In the genomic region with DNA sequence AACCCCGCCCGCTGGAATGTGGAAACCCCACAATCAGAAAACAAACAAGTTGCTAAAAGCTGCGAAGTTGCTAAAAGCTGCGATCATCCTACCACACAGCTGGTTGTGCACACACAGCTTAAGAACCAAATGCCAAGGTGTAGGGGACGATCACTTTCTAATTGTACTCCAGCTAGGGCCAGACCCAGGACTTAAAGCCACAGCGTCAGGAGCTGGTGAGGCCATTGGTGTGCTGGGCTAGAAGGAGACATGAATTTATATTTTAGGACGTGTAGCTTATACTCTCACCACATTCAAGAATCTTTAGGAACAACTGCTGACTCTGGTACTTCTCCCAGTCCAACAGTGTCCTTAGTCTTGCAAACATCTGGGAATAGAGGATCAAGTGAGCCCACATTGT, we compare ENCODE assay signal across 18 mouse cellular contexts. TPM values are rescaled to one million over a fixed set of nuclear protein-coding genes. Genes with fewer than 3 reads are reported as not detected.
DNase-seq lines count a peak whose midpoint lies in the region; ATAC-seq lines count a peak whose summit lies in the region.
"Had no signal": no experiment of that assay in that cellular context is flagged by ENCODE, and none has a peak within 500 bp of the region (broad histone marks: within the 10 kb centered on the region; RNA-seq: fewer than 3 reads in every experiment).

No protein-coding gene starts in this region.

- peaks cover 10% of the 10 kb centered on the region; the same call in 1 of the 2 replicates for H3K36me3 ChIP-seq in kidney, embryonic 14.5 days (ENCODE audit: control insufficient read depth, insufficient read depth, low read length)
- no peaks in the 10 kb centered on the region for H3K36me3 ChIP-seq in neural tube, embryonic 15.5 days
- H3K36me3 ChIP-seq: forebrain, embryonic 15.5 days had no signal

- no peak overlapping the region for H3K4me3 ChIP-seq in kidney, embryonic 14.5 days (ENCODE audit: low read length)
- no peak overlapping the region for H3K4me3 ChIP-seq in neural tube, embryonic 15.5 days (replicated peaks)
- H3K4me3 ChIP-seq: forebrain, embryonic 15.5 days; gastrocnemius, adult 2 months; heart, adult 2 months had no signal

- H3K9me3 ChIP-seq in kidney, embryonic 14.5 days (ENCODE audit: control insufficient read depth, low read length): no peaks in the 10 kb centered on the region
- H3K9me3 ChIP-seq in neural tube, embryonic 15.5 days (replicated peaks): no peaks in the 10 kb centered on the region
- H3K9me3 ChIP-seq: forebrain, embryonic 15.5 days had no signal

- no peak for ATAC-seq in kidney, embryonic 14.5 days (ENCODE audit: low FRiP score, low TSS enrichment)
- no peak for ATAC-seq in neural tube, embryonic 15.5 days (ENCODE audit: low FRiP score)
- ATAC-seq: forebrain, embryonic 15.5 days had no signal

- H3K4me1 ChIP-seq in kidney, embryonic 14.5 days (ENCODE audit: control insufficient read depth, insufficient read depth, low read length): peaks cover 34% of the 10 kb centered on the region
- peaks cover 45% of the 10 kb centered on the region for H3K4me1 ChIP-seq in neural tube, embryonic 15.5 days

- peak; percentile 51 for DNase-seq in embryo, embryonic 10 days (ENCODE audit: low spot score)
- DNase-seq in embryo, embryonic 11 days: no peak
- no peak for DNase-seq in kidney, postnatal 14 days
- peak; percentile 40 for DNase-seq in neural tube, embryonic 10.5 days (ENCODE audit: extremely low spot score, low spot score)
- DNase-seq in lung, postnatal 36 days: no peak
- DNase-seq in B cell, adult 2 months: no peak
- DNase-seq: adrenal gland, adult 8-10 months; cerebellum, adult 11 months; cerebellum, postnatal 25 days; gastrocnemius, adult 2 months; heart, adult 2 months; heart, postnatal 10 days; kidney, adult 9 months; lung, adult 18-20 months; right cerebral cortex, postnatal 4 days had no signal

- H3K4me2 ChIP-seq in kidney, embryonic 14.5 days (replicated peaks; ENCODE audit: low read depth, low read length): peak overlapping the region; percentile 30
- no peak overlapping the region for H3K4me2 ChIP-seq in neural tube, embryonic 15.5 days
- H3K4me2 ChIP-seq: forebrain, embryonic 15.5 days had no signal

- H3K9ac ChIP-seq in kidney, embryonic 14.5 days (ENCODE audit: low read depth, low read length): no peak overlapping the region
- H3K9ac ChIP-seq in neural tube, embryonic 15.5 days (replicated peaks): no peak overlapping the region
- H3K9ac ChIP-seq: forebrain, embryonic 15.5 days had no signal

- no peak overlapping the region for H3K27ac ChIP-seq in kidney, embryonic 14.5 days (ENCODE audit: low read depth, low read length)
- H3K27ac ChIP-seq in neural tube, embryonic 15.5 days (replicated peaks): no peak overlapping the region
- H3K27ac ChIP-seq: forebrain, embryonic 15.5 days; gastrocnemius, adult 2 months; heart, adult 2 months had no signal

- H3K27me3 ChIP-seq in kidney, embryonic 14.5 days (ENCODE audit: control insufficient read depth, insufficient read depth, low read length): peaks cover 14% of the 10 kb centered on the region
- H3K27me3 ChIP-seq in neural tube, embryonic 15.5 days (replicated peaks): peaks cover 72% of the 10 kb centered on the region

- 11% methylated on average over 7 of the region's 7 CpGs for WGBS in kidney, embryonic 14.5 days
- 3% methylated on average over 7 of the region's 7 CpGs for WGBS in neural tube, embryonic 15.5 days

RNA-seq across cellular contexts. Expression of a gene that starts 1.9 kb away (rescaled TPM):
- 9.9 and 12.3 TPM in 2 replicates for polyA plus RNA-seq in kidney, embryonic 14.5 days (2014; fragmentation: Nextera tagmentation; extraction: Ambion mirVana)
- polyA plus RNA-seq in neural tube, embryonic 15.5 days (2015; fragmentation: Nextera tagmentation; extraction: Ambion mirVana): 1.00 and 1.1 TPM in 2 replicates

Comparison
In these comparisons a context has a peak if more than half of its experiments do, and no peak if none do; other contexts are left out.
1. DNase-seq: peak in embryo, embryonic 10 days (single experiment) and neural tube, embryonic 10.5 days (single experiment); none in embryo, embryonic 11 days (single experiment), kidney, postnatal 14 days (single experiment), lung, postnatal 36 days (single experiment) and B cell, adult 2 months (0 of 2).